Mouse (Mus musculus) neural tube, embryonic 14.5 days (tissue): ENCODE results near the gene Kdm6b. TPM values are rescaled to one million over a fixed set of nuclear protein-coding genes. Genes with fewer than 3 reads are reported as not detected.
A peak's percentile ranks its signal among the peaks of the same experiment; 100 is the strongest.

Source experiments
- ATAC-seq: fragments of 200-750 bp; cut with Nextera tagmentation; 2 replicates; pipeline ENCODE4 v1.8.0; 2017; ENCODE audit warnings: low read depth, mild to moderate bottlenecking, moderate TSS enrichment, moderate library complexity
- H3K27ac ChIP-seq: fragments of 300-500 bp; sonication (generic); 2 replicates; pipeline ENCODE4 v1.5.1; 2014; ENCODE audit warnings: low read depth, mild to moderate bottlenecking, control low read depth, low read length, moderate library complexity, mixed read lengths
- H3K27me3 ChIP-seq: fragments of 300-500 bp; sonication (generic); 2 replicates; pipeline ENCODE4 v1.6.1; 2014; ENCODE audit warnings: low read length; ENCODE audit not compliant: control insufficient read depth, insufficient read depth
- H3K36me3 ChIP-seq: fragments of 300-500 bp; sonication (generic); 2 replicates; pipeline ENCODE4 v1.6.1; 2014; ENCODE audit warnings: low read length, mixed read lengths; ENCODE audit not compliant: control insufficient read depth, insufficient read depth
- H3K4me1 ChIP-seq: fragments of 300-500 bp; sonication (generic); 2 replicates; pipeline ENCODE4 v1.6.1; 2014; ENCODE audit warnings: low read length; ENCODE audit not compliant: control insufficient read depth, insufficient read depth
- H3K4me2 ChIP-seq: fragments of 300-500 bp; sonication (generic); 2 replicates; pipeline ENCODE4 v1.6.1; 2014; ENCODE audit warnings: mild to moderate bottlenecking, low read depth, low read length, control low read depth
- H3K4me3 ChIP-seq: fragments of 300-500 bp; sonication (generic); 2 replicates; pipeline ENCODE4 v1.5.1; 2014; ENCODE audit warnings: low read depth, low read length, control low read depth, mixed read lengths
- H3K9ac ChIP-seq: fragments of 300-500 bp; sonication (generic); replicated peaks from 2 replicates; pipeline ENCODE4 v1.6.1; 2014; ENCODE audit warnings: low read depth, mild to moderate bottlenecking, control low read depth, low read length, mixed read lengths
- H3K9me3 ChIP-seq: fragments of 300-500 bp; sonication (generic); 2 replicates; pipeline ENCODE4 v1.6.1; 2016; ENCODE audit warnings: low read length; ENCODE audit not compliant: control insufficient read depth
- WGBS: fragments of 180-500 bp; shearing (Covaris S2); extraction: QIAGEN DNeasy Blood & Tissue Kit; methylation state at CpG from one replicate; pipeline ENCODE4 v1.1.7; 2014; 5-methylcytosine and 5-hydroxymethylcytosine counted together
- polyA plus RNA-seq: library from polyadenylated mRNA; unstranded; fragments of >200 nt; fragmentation: Nextera tagmentation; extraction: Ambion mirVana; gene quantifications from 2 replicates; pipeline ENCODE4 v1.2.1, GENCODE M21; 2014

The Kdm6b gene
- polyA plus RNA-seq, 1 experiment from 2014 or later, result 37.5 TPM

- H3K9me3 ChIP-seq, result no peaks in the 10 kb centered on the region
- no peaks in the 10 kb centered on the region for H3K27me3 ChIP-seq
- peak overlapping the region; percentile 91 for H3K27ac ChIP-seq
- H3K4me2 ChIP-seq, result peak overlapping the region; percentile 99
- WGBS, result 0% methylated on average over 18 of the region's 18 CpGs
- no peak for ATAC-seq
- H3K4me3 ChIP-seq, result peak overlapping the region; percentile 83
- peaks cover 43% of the 10 kb centered on the region for H3K4me1 ChIP-seq
- H3K9ac ChIP-seq, result peak overlapping the region; percentile 87
- peaks cover 38% of the 10 kb centered on the region for H3K36me3 ChIP-seq
Measured at GRCm38 (mm10) chr11:69410045-69410309, 3.5 kb downstream of the Kdm6b start.

- under 1% methylated on average over 46 of the region's 46 CpGs for WGBS
- Histone ChIP-seq H3K4me2 (peak overlapping the region; percentile 99), H3K27ac (peak overlapping the region; percentile 91), H3K9ac (peak overlapping the region; percentile 87), H3K36me3 (peaks cover 42% of the 10 kb centered on the region), H3K27me3 (no peaks in the 10 kb centered on the region), H3K4me3 (peak overlapping the region; percentile 83), H3K4me1 (peaks cover 38% of the 10 kb centered on the region), H3K9me3 (no peaks in the 10 kb centered on the region)
- ATAC-seq, result peak; percentile 24; the same call in 1 of the 2 replicates
Measured at GRCm38 (mm10) chr11:69409378-69410044, 4.0 kb downstream of the Kdm6b start.

DNA sequence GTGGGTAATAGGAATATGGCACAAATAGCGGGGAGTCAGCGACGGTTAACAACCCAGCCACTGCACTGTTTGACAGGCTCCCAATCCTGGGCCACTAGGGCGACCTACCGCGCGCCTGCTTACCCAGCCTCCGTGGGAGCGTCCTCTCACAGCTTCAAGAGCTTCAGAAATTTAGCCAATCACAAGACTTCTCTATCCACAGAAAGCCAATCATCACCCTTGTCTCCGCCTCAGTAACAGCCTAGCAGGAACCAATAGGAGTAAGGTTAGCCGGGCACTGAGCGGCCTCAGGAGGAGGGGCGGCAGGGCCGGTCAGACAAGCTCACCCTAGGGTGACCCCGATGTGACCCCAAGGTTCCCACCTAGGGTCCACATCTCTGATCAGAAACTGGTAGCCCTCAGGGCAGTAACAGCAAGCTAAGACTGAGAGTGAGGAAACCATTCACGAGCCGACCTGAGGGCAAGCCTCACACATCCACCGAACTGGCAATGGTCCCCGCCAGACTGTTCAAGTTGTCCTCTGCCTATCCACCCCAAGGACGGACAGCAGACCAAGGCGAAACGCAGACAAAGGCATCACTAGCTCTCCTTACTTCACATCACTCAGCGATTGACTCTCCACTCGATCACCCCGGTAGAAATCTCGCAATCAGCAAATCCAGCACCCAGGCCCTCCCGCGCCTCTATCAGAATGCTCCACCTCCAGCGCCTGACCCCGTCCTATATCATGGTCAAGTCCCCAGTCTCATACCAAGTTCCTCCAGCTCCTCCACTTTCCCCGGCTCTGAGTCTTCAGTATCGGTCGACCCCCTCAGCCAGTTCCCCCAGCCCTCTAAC lies 4.7 kb downstream of the Kdm6b start:
- H3K27ac ChIP-seq, result peak overlapping the region; percentile 91
- H3K4me2 ChIP-seq, result peak overlapping the region; percentile 99
- no peaks in the 10 kb centered on the region for H3K9me3 ChIP-seq
- H3K4me3 ChIP-seq, result peak overlapping the region; percentile 83
- ATAC-seq, result peak; percentile 74
- H3K4me1 ChIP-seq, result peaks cover 30% of the 10 kb centered on the region
- peak overlapping the region; percentile 87 for H3K9ac ChIP-seq
- H3K36me3 ChIP-seq, result peaks cover 49% of the 10 kb centered on the region
- H3K27me3 ChIP-seq, result no peaks in the 10 kb centered on the region
- under 1% methylated on average over 33 of the region's 33 CpGs for WGBS

GRCm38 (mm10) chr11:69407724-69408004 lies 5.8 kb downstream of the Kdm6b start:
- no peak for ATAC-seq
- H3K4me2 ChIP-seq, result peak overlapping the region; percentile 99
- no peaks in the 10 kb centered on the region for H3K27me3 ChIP-seq
- no peak overlapping the region for H3K27ac ChIP-seq
- H3K4me3 ChIP-seq, result no peak overlapping the region; the same call in 1 of the 2 replicates
- peaks cover 19% of the 10 kb centered on the region for H3K4me1 ChIP-seq
- 0 out of 2 replicates have a peak overlapping the region, but pooled peaks have one; percentile 4 for H3K9ac ChIP-seq
- 89% methylated on average over 4 of the region's 4 CpGs for WGBS
- H3K36me3 ChIP-seq, result peaks cover 53% of the 10 kb centered on the region
- no peaks in the 10 kb centered on the region for H3K9me3 ChIP-seq

DNA sequence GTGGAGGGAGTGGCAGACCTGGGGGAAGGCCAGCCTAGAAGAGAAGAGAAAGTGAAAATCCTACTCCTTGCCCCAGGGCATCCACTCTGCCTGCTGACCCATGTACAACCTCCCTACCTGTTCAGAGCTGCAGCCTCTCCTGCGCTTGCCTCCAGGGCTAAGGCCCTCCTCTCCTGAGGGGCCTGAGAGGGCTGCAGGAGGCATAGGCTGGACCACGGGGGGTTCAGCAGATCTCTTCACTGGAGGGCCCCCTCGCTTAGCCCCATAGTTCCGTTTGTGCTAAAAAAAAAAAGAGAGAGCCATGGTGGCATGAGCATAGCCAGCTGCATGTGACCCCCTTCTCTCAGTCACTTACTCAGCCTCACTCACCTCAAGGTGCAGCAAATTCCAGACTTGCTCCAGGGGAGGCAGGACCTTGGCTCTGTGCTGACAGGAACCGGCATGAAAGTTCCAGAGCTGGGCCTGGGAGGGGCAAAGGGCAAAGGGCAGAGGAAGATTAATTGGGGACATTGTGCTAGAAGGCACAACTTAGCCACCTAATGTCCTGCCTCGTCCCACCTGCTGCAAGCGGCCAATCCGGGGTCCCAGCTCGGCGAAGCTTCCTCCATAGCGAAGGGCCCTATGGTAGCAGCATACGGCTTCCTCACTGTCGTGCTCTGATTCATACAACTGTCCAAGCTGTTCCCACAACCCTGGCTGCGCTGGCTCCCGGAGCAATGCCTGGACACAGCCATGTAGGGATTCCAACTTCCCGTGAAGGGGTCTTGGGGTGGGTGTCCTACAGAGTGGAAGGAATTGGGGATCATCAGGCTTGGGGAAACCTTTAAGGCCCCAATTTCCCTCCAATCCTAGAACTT lies 6.4 kb downstream of the Kdm6b start:
- Histone ChIP-seq H3K4me1 (peaks cover 14% of the 10 kb centered on the region), H3K27me3 (no peaks in the 10 kb centered on the region), H3K9ac (no peak overlapping the region), H3K9me3 (no peaks in the 10 kb centered on the region), H3K4me3 (no peak overlapping the region; the same call in 1 of the 2 replicates), H3K36me3 (peaks cover 56% of the 10 kb centered on the region), H3K4me2 (no peak overlapping the region), H3K27ac (no peak overlapping the region)
- no peak for ATAC-seq
- WGBS, result 88% methylated on average over 16 of the region's 16 CpGs

- Histone ChIP-seq H3K27ac (no peak overlapping the region), H3K4me2 (no peak overlapping the region), H3K9ac (no peak overlapping the region), H3K27me3 (no peaks in the 10 kb centered on the region), H3K36me3 (peaks cover 64% of the 10 kb centered on the region), H3K9me3 (no peaks in the 10 kb centered on the region), H3K4me3 (no peak overlapping the region), H3K4me1 (peaks cover 7% of the 10 kb centered on the region)
- no peak for ATAC-seq
- WGBS, result 85% methylated on average over 19 of the region's 19 CpGs
Measured at GRCm38 (mm10) chr11:69406282-69406681, 7.2 kb downstream of the Kdm6b start.

DNA sequence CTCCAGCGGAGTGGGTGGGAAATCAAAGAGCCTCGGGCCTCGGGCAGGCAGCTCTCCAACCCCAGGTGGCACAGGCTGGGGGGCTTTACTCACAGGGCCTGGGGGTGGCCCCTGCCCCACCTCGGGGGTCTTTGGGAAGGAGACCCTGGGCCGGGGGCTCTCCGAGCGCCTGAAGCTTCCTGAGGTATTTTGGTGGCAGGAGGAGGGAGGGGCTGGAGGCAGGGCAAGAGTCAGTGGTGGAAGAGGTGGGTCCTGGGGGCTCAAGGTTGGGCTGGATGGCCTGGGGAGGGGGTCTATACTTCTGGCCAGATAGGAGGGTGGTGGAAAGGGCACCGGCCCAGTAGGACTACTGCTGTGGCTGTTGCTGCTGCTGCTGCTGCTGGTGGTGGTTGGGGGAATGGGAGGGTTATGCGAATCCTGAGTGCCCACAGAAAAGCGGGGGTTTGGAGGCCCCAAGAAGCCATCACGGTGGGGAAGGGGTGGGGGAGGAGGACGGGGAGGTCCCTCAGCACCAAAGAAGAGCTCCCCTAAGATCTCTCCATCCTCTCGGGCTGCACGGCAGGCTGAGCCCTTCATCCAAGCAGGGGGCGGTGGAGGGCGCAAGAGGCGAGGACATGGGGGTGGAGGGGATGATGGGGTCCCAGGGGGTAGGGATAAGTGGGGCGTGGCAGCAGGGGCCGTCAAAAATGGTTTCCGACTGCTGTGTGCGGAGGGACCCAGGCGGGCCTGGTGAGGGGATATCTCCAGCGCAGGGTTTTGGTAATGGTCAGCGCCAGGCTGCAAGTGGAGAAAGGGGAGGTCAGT lies 7.9 kb downstream of the Kdm6b start:
- ATAC-seq, result no peak
- no peaks in the 10 kb centered on the region for H3K27me3 ChIP-seq
- no peaks in the 10 kb centered on the region for H3K9me3 ChIP-seq
- no peak overlapping the region for H3K4me3 ChIP-seq
- peaks cover 71% of the 10 kb centered on the region for H3K36me3 ChIP-seq
- no peak overlapping the region for H3K4me2 ChIP-seq
- H3K27ac ChIP-seq, result no peak overlapping the region
- 90% methylated on average over 23 of the region's 24 CpGs for WGBS
- H3K4me1 ChIP-seq, result peaks cover 7% of the 10 kb centered on the region
- H3K9ac ChIP-seq, result no peak overlapping the region

DNA sequence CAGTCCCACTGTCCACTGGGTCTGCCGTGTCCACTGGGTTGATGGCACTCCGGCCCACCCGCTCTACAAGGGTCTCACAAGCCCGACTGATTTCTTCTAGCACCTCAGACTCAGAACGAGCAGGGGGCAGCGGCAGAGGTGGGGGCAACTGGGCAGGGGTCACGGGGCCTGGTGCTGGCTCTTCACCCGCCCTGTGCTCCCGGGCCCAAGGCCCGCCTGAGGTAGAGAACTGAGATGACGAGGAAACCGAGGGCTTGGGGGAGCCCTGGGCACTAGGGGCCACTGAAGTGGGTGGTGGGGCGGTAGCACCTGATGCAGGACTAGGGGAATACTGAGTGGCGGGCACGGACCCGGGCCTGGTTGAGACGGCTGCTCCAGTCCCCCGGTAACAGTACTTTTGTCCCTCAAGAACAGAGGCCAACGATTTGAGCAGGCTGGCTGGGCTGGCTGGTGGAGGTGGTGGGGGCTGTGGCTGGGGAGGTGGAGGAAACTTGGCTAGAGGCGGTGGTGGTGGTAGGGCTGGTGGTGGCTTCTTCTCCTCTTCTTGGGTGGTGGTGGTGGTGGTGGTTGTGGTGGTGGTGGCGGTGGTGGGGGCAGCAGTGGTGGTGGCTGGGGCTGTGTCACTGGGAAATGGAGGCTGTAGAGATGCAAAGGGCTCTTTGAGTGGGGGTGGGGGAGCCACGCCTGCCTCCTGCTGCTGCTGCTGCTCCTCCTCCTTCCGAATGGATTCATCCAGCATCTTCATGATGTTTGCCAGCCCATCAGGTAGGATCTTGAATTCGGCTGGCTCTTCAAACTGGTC lies 8.7 kb downstream of the Kdm6b start:
- Histone ChIP-seq H3K9ac (no peak overlapping the region), H3K4me1 (peaks cover 7% of the 10 kb centered on the region), H3K27ac (no peak overlapping the region), H3K4me3 (no peak overlapping the region), H3K27me3 (no peaks in the 10 kb centered on the region), H3K9me3 (no peaks in the 10 kb centered on the region), H3K36me3 (peaks cover 79% of the 10 kb centered on the region), H3K4me2 (no peak overlapping the region)
- WGBS, result 93% methylated on average over 22 of the region's 24 CpGs
- ATAC-seq, result no peak
